Mouse (Mus musculus) liver, embryonic 12.5 days (tissue): ENCODE measurements around the gene Fbxo22. TPM values are rescaled to one million over a fixed set of nuclear protein-coding genes. Genes with fewer than 3 reads are reported as not detected.
"Not testable (repeated sequence)": the region's sequence is repeated elsewhere in the genome, so short reads cannot be mapped to it uniquely, and the experiment has no call there.

Source experiments
- ATAC-seq: fragments of 200-750 bp; cut with Nextera tagmentation; 2 replicates; pipeline ENCODE4 v1.8.0; 2017; ENCODE audit warnings: moderate number of reproducible peaks, mild to moderate bottlenecking, moderate library complexity
- H3K27ac ChIP-seq: fragments of 300-500 bp; sonication (generic); 2 replicates; pipeline ENCODE4 v1.5.1; 2016; ENCODE audit warnings: mild to moderate bottlenecking
- H3K27me3 ChIP-seq: fragments of 300-500 bp; sonication (generic); replicated peaks from 2 replicates; pipeline ENCODE4 v1.6.1; 2016; ENCODE audit warnings: mild to moderate bottlenecking, moderate library complexity
- H3K36me3 ChIP-seq: fragments of 300-500 bp; sonication (generic); 2 replicates; pipeline ENCODE4 v1.6.1; 2016; ENCODE audit warnings: mild to moderate bottlenecking, moderate library complexity
- H3K4me1 ChIP-seq: fragments of 300-500 bp; sonication (generic); 2 replicates; pipeline ENCODE4 v1.6.1; 2016
- H3K4me2 ChIP-seq: fragments of 300-500 bp; sonication (generic); 2 replicates; pipeline ENCODE4 v1.6.1; 2016; ENCODE audit warnings: mild to moderate bottlenecking, moderate library complexity
- H3K4me3 ChIP-seq: fragments of 300-500 bp; sonication (generic); 2 replicates; pipeline ENCODE4 v1.5.1; 2016; ENCODE audit warnings: mild to moderate bottlenecking, moderate library complexity
- H3K9ac ChIP-seq: fragments of 300-500 bp; sonication (generic); 2 replicates; pipeline ENCODE4 v1.6.1; 2016; ENCODE audit warnings: mild to moderate bottlenecking, moderate library complexity
- H3K9me3 ChIP-seq: fragments of 300-500 bp; sonication (generic); replicated peaks from 2 replicates; pipeline ENCODE4 v1.6.1; 2016; ENCODE audit warnings: mild to moderate bottlenecking, moderate library complexity
- WGBS: fragments of 180-500 bp; shearing (Covaris S2); methylation state at CpG from one replicate; pipeline ENCODE4 v1.1.7; 2016; ENCODE audit not compliant: insufficient replicate concordance; 5-methylcytosine and 5-hydroxymethylcytosine counted together
- polyA plus RNA-seq: library from polyadenylated mRNA; unstranded; fragments of >200 nt; fragmentation: Nextera tagmentation; extraction: Ambion mirVana; gene quantifications from 2 replicates; pipeline ENCODE4 v1.2.1, GENCODE M21; 2016

Gene Fbxo22
- polyA plus RNA-seq, 1 experiment from 2014 or later = 36.3 TPM

DNA sequence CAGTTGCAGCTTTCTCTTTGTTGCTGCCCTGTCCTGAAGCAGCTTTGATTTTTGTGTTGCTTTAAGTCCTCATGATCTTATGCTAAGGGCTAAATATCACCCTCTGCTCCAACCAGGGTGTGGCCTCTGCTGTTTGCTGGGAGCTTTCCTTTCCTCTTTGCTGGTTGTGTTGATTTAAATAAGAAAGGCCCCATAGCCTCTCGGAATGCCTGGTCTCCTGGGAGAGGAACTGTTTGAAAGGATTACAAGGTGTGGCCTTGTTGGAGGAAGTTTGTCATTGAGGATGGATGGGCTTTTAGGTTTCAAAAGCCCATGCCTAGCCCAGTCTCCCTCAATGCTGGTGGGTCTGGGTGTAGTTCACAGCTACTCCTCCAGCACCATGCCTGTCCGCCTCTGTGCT is 7.4 kb downstream of the Fbxo22 start:
- Histone ChIP-seq H3K27ac (no peak overlapping the region), H3K9ac (no peak overlapping the region), H3K4me1 (peaks cover 9% of the 10 kb centered on the region), H3K4me2 (no peak overlapping the region), H3K4me3 (no peak overlapping the region), H3K27me3 (no peaks in the 10 kb centered on the region), H3K36me3 (peaks cover 87% of the 10 kb centered on the region), H3K9me3 (no peaks in the 10 kb centered on the region)
- no peak for ATAC-seq
- WGBS = 77% methylated on average over 2 of the region's 2 CpGs

- Histone ChIP-seq H3K9me3 (no peaks in the 10 kb centered on the region), H3K4me3 (no peak overlapping the region), H3K36me3 (peaks cover 91% of the 10 kb centered on the region), H3K4me1 (no peaks in the 10 kb centered on the region), H3K4me2 (no peak overlapping the region), H3K9ac (no peak overlapping the region), H3K27me3 (no peaks in the 10 kb centered on the region), H3K27ac (no peak overlapping the region)
- 77% methylated on average over 3 of the region's 3 CpGs for WGBS
- no peak for ATAC-seq
Observed at GRCm38 (mm10) chr9:55217381-55217780, 8.7 kb downstream of the Fbxo22 start.

- no peak overlapping the region for H3K27ac ChIP-seq
- H3K4me1 ChIP-seq = 0 out of 2 replicates have a peak, but pooled peaks cover 2% of the 10 kb centered on the region
- no peak overlapping the region for H3K4me3 ChIP-seq
- no peaks in the 10 kb centered on the region for H3K27me3 ChIP-seq
- H3K36me3 ChIP-seq = peaks cover 52% of the 10 kb centered on the region
- H3K9ac ChIP-seq = no peak overlapping the region
- WGBS = 73% methylated on average over 7 of the region's 7 CpGs
- no peaks in the 10 kb centered on the region for H3K9me3 ChIP-seq
- H3K4me2 ChIP-seq = no peak overlapping the region
- ATAC-seq = no peak
Observed at GRCm38 (mm10) chr9:55225165-55225737, 16.5 kb downstream of the Fbxo22 start.

DNA sequence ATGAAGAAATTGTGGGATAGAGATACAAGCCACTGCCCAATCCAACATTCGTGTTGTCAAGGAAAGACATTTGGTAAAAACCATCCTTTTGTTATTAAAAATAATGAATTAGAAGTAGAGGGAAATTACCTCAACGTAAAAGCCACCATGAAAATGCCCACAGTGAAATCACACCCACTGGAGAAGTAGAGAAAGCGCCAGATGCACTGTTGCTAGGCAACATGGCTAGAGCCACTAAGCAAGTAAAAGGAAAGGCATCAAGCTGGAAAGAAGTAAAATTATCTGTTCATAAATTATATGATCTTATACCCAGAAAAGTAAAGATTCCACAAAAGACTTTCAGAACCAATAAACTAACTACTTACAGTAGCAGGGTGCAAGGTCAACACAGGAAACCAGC is 17.5 kb downstream of the Fbxo22 start:
- Histone ChIP-seq H3K36me3 (peaks cover 42% of the 10 kb centered on the region), H3K4me2 (no peak overlapping the region), H3K27ac (no peak overlapping the region), H3K27me3 (no peaks in the 10 kb centered on the region), H3K9ac (no peak overlapping the region), H3K4me3 (no peak overlapping the region), H3K9me3 (no peaks in the 10 kb centered on the region), H3K4me1 (0 out of 2 replicates have a peak, but pooled peaks cover 2% of the 10 kb centered on the region)
- ATAC-seq = no peak
- 81% methylated on average over 3 of the region's 3 CpGs for WGBS

- H3K4me3 ChIP-seq = no peak overlapping the region
- no peaks in the 10 kb centered on the region for H3K9me3 ChIP-seq
- no peak overlapping the region for H3K9ac ChIP-seq
- H3K4me1 ChIP-seq = peaks cover 2% of the 10 kb centered on the region; the same call in 1 of the 2 replicates
- ATAC-seq = no peak
- H3K27me3 ChIP-seq = no peaks in the 10 kb centered on the region
- peaks cover 23% of the 10 kb centered on the region for H3K36me3 ChIP-seq
- no peak overlapping the region for H3K27ac ChIP-seq
- no peak overlapping the region for H3K4me2 ChIP-seq
- 79% methylated on average over 4 of the region's 4 CpGs for WGBS
Observed at GRCm38 (mm10) chr9:55228149-55228548, 19.4 kb downstream of the Fbxo22 start.

DNA sequence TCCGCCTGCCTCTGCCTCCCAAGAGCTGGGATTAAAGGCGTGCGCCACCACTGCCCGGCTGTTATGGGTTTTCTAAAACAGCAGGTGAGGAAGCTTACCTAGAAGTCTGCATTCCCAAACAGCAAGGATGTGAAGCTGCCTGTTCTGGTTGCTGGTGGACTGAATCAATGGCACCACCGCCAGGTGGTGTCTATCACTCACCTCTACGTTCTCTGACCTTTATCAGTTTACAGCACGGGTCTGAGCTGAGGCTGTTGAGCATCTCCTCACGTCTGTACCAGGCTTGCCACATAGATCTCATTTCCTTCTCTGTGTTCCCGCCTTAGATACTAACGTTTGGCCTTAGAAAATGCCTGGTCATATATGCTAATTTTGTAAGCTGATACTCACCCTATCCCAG is 20.3 kb downstream of the Fbxo22 start:
- 44% methylated on average over 10 of the region's 10 CpGs for WGBS
- H3K4me3 ChIP-seq = no peak overlapping the region
- H3K27me3 ChIP-seq = no peaks in the 10 kb centered on the region
- peaks cover 2% of the 10 kb centered on the region; the same call in 1 of the 2 replicates for H3K4me1 ChIP-seq
- no peak overlapping the region for H3K27ac ChIP-seq
- peaks cover 15% of the 10 kb centered on the region for H3K36me3 ChIP-seq
- ATAC-seq = no peak
- no peak overlapping the region for H3K4me2 ChIP-seq
- H3K9me3 ChIP-seq = no peaks in the 10 kb centered on the region
- no peak overlapping the region for H3K9ac ChIP-seq

DNA sequence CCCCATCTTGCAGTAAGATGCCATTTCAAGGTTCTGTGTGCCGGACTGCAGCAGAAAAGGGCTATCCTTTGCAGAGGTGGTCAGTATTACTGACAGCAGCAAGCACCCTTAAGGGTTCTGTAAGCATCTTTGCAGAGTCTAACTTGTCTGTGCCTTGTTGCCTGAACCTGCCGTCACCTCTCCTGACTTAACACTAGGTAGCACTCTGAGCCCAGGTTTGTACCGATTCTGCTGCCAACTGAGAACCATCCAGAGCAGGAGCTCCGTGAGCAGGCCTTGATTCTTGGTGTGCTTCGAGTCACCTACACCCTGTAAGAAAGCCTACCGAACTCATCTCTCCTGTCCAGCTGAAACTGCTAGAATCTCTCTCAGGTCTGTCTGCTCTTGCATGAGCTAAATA is 22.8 kb downstream of the Fbxo22 start:
- Histone ChIP-seq H3K36me3 (no peaks in the 10 kb centered on the region), H3K27ac (no peak overlapping the region), H3K27me3 (no peaks in the 10 kb centered on the region), H3K4me3 (no peak overlapping the region), H3K4me1 (peaks cover 2% of the 10 kb centered on the region; the same call in 1 of the 2 replicates), H3K9me3 (no peaks in the 10 kb centered on the region), H3K4me2 (no peak overlapping the region), H3K9ac (no peak overlapping the region)
- WGBS = 59% methylated on average over 6 of the region's 6 CpGs
- ATAC-seq = no peak

- Histone ChIP-seq H3K9me3 (no peaks in the 10 kb centered on the region), H3K36me3 (no peaks in the 10 kb centered on the region), H3K27me3 (no peaks in the 10 kb centered on the region), H3K4me1 (peaks cover 2% of the 10 kb centered on the region; the same call in 1 of the 2 replicates), H3K27ac (no peak overlapping the region), H3K4me3 (no peak overlapping the region), H3K4me2 (no peak overlapping the region), H3K9ac (no peak overlapping the region)
- ATAC-seq = no peak
- WGBS = 68% methylated on average over 5 of the region's 5 CpGs
Observed at GRCm38 (mm10) chr9:55232110-55232509, 23.4 kb downstream of the Fbxo22 start.

GRCm38 (mm10) chr9:55232586-55232985 is 23.9 kb downstream of the Fbxo22 start:
- Histone ChIP-seq H3K4me3 (no peak overlapping the region), H3K4me1 (peaks cover 2% of the 10 kb centered on the region; the same call in 1 of the 2 replicates), H3K36me3 (no peaks in the 10 kb centered on the region), H3K9ac (no peak overlapping the region), H3K27ac (no peak overlapping the region), H3K9me3 (no peaks in the 10 kb centered on the region), H3K27me3 (no peaks in the 10 kb centered on the region), H3K4me2 (no peak overlapping the region)
- WGBS = 78% methylated on average over 7 of the region's 7 CpGs
- ATAC-seq = no peak

DNA sequence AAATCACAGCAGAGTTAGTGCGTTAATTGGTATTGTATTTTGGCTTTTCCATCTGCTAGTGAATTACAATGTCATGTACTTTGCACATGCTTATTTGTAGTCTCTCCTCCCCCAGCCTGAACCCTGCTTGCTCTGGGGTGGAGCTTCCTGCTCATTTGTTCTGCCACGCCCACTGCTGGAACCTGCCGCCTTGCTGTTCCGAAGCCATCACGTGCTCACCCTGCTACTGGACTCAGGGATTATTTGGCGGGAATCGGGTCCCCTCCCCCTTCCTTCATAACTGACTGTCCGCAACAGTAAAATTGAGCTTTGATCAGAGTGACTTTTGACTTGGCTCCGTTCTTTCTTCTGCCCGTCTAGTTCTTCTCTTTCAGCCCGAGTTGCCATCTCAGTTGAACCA is 24.4 kb downstream of the Fbxo22 start:
- WGBS = 49% methylated on average over 11 of the region's 11 CpGs
- not testable (repeated sequence) for H3K27me3 ChIP-seq, H3K9me3 ChIP-seq, H3K4me1 ChIP-seq, H3K9ac ChIP-seq, H3K27ac ChIP-seq, H3K4me2 ChIP-seq, H3K4me3 ChIP-seq, H3K36me3 ChIP-seq, ATAC-seq

GRCm38 (mm10) chr9:55236235-55237165 is 27.8 kb downstream of the Fbxo22 start:
- 54% methylated on average over 13 of the region's 13 CpGs for WGBS
- H3K4me1 ChIP-seq = no peaks in the 10 kb centered on the region; the same call in 1 of the 2 replicates
- H3K27ac ChIP-seq = no peak overlapping the region
- no peak for ATAC-seq
- H3K9me3 ChIP-seq = no peaks in the 10 kb centered on the region
- H3K4me3 ChIP-seq = no peak overlapping the region
- no peak overlapping the region for H3K4me2 ChIP-seq
- no peak overlapping the region for H3K9ac ChIP-seq
- H3K36me3 ChIP-seq = no peaks in the 10 kb centered on the region
- peaks cover under 1% of the 10 kb centered on the region; the same call in 1 of the 2 replicates for H3K27me3 ChIP-seq

- Histone ChIP-seq H3K27ac (no peak overlapping the region), H3K9me3 (no peaks in the 10 kb centered on the region), H3K4me3 (no peak overlapping the region), H3K27me3 (peaks cover 5% of the 10 kb centered on the region; the same call in 1 of the 2 replicates), H3K4me1 (peaks cover 8% of the 10 kb centered on the region; the same call in 1 of the 2 replicates), H3K4me2 (no peak overlapping the region), H3K9ac (no peak overlapping the region), H3K36me3 (no peaks in the 10 kb centered on the region)
- 53% methylated on average over 5 of the region's 5 CpGs for WGBS
- ATAC-seq = no peak
Observed at GRCm38 (mm10) chr9:55240852-55241251, 32.1 kb downstream of the Fbxo22 start.
